Mouse (Mus musculus) limb, embryonic 10.5 days (tissue): ENCODE results near the gene Heatr1. TPM values are rescaled to one million over a fixed set of nuclear protein-coding genes. Genes with fewer than 3 reads are reported as not detected.
"Not testable (repeated sequence)": the region's sequence is repeated elsewhere in the genome, so short reads cannot be mapped to it uniquely, and the experiment has no call there.

ENCODE experiments used
- DNase-seq: peaks from one replicate; pipeline ENCODE4 v3.0.0-alpha.2; 2017; ENCODE audit warnings: low spot score
- H3K27ac ChIP-seq: fragments of 300-500 bp; sonication (generic); 2 replicates; pipeline ENCODE4 v1.5.1; 2016; ENCODE audit warnings: mild to moderate bottlenecking
- H3K27me3 ChIP-seq: fragments of 300-500 bp; sonication (generic); 2 replicates; pipeline ENCODE4 v1.6.1; 2016; ENCODE audit warnings: low read depth, mild to moderate bottlenecking; ENCODE audit not compliant: poor library complexity, severe bottlenecking
- H3K36me3 ChIP-seq: fragments of 300-500 bp; sonication (generic); 2 replicates; pipeline ENCODE4 v1.6.1; 2016; ENCODE audit warnings: mild to moderate bottlenecking, moderate library complexity
- H3K4me1 ChIP-seq: fragments of 300-500 bp; sonication (generic); 2 replicates; pipeline ENCODE4 v1.6.1; 2016
- H3K4me3 ChIP-seq: fragments of 300-500 bp; sonication (generic); 2 replicates; pipeline ENCODE4 v1.5.1; 2016; ENCODE audit warnings: mild to moderate bottlenecking, moderate library complexity
- H3K9me3 ChIP-seq: fragments of 300-500 bp; sonication (generic); replicated peaks from 2 replicates; pipeline ENCODE4 v1.6.1; 2016; ENCODE audit warnings: mild to moderate bottlenecking
- WGBS: fragments of 180-500 bp; shearing (Covaris S2); methylation state at CpG from one replicate; pipeline ENCODE4 v1.1.7; 2016; 5-methylcytosine and 5-hydroxymethylcytosine counted together
- polyA plus RNA-seq: library from polyadenylated mRNA; unstranded; fragments of >200 nt; fragmentation: Nextera tagmentation; extraction: Ambion mirVana; gene quantifications from 2 replicates; pipeline ENCODE4 v1.2.1, GENCODE M21; 2016

Heatr1 gene
- polyA plus RNA-seq, 1 experiment from 2014 or later, result 39.1 TPM

- peaks cover 9% of the 10 kb centered on the region; the same call in 1 of the 2 replicates for H3K4me1 ChIP-seq
- peak overlapping the region; percentile 70 for H3K27ac ChIP-seq
- H3K36me3 ChIP-seq, result no peaks in the 10 kb centered on the region
- peak; percentile 91 for DNase-seq
- H3K4me3 ChIP-seq, result peak overlapping the region; percentile 76
- no peaks in the 10 kb centered on the region for H3K27me3 ChIP-seq
- H3K9me3 ChIP-seq, result no peaks in the 10 kb centered on the region
- 2% methylated on average over 59 of the region's 59 CpGs for WGBS
Observed at GRCm38 (mm10) chr13:12460881-12461729, 66.3 kb downstream of the Heatr1 start.

DNA sequence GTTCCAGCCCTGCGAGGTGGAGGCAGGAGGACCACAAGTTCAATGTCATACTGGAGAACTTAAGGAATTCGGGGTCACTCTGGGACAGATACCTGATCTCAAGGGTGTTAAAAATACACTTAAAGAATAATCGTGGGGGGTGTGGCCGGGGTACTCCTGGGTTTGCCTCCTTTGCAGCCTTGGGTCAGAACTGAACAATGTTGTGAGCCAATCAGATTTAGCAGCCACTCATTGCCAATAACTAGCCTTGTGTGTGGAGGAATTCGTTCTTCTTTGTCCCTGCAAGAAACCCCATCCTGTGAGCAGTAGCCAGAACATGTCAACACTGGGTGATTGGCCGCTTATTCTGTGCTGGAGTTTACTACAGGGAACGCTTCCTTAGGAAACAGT, 66.9 kb downstream of the Heatr1 start:
- Histone ChIP-seq H3K4me3 (peak overlapping the region; percentile 76), H3K36me3 (no peaks in the 10 kb centered on the region), H3K4me1 (peaks cover 9% of the 10 kb centered on the region; the same call in 1 of the 2 replicates), H3K27ac (peak overlapping the region; percentile 70), H3K9me3 (no peaks in the 10 kb centered on the region), H3K27me3 (no peaks in the 10 kb centered on the region)
- DNase-seq, result no peak
- WGBS, result 5% methylated on average over 7 of the region's 7 CpGs

DNA sequence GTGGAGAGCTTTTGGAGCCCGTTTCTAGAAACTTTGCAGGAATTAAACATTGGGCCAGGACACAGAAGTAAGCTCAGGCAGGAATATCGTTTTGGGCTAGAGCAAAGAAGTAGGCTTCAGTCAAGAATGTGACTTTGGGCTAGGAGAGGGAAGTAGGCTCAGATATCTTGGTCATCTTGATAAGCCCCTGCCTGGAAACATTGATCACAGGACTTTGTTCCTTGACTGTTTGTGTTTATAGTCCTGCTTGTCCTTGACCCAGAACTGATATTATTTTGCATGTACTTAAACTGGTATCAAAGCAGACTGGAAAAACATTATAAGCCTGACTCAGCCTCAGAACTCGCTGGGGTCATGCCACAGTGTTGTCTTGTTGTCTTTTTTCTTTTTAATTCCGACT, 67.8 kb downstream of the Heatr1 start:
- 81% methylated on average over 4 of the region's 4 CpGs for WGBS
- Histone ChIP-seq H3K36me3 (no peaks in the 10 kb centered on the region), H3K27ac (no peak overlapping the region), H3K4me3 (no peak overlapping the region), H3K9me3 (no peaks in the 10 kb centered on the region), H3K4me1 (peaks cover 9% of the 10 kb centered on the region; the same call in 1 of the 2 replicates), H3K27me3 (no peaks in the 10 kb centered on the region)
- DNase-seq, result no peak

- not testable (repeated sequence) for H3K27ac ChIP-seq, H3K4me3 ChIP-seq, H3K9me3 ChIP-seq, H3K4me1 ChIP-seq, H3K27me3 ChIP-seq, H3K36me3 ChIP-seq, DNase-seq
- 80% methylated on average over 6 of the region's 6 CpGs for WGBS
Observed at GRCm38 (mm10) chr13:12464159-12464558, 69.3 kb downstream of the Heatr1 start.

GRCm38 (mm10) chr13:12464844-12465243, 70.0 kb downstream of the Heatr1 start, which contains the start of gene Lgals8:
TSS of gene Lgals8 (minus strand) at chr13:12464944.
- WGBS, result 90% methylated on average over 1 of the region's 1 CpGs
- peaks cover 9% of the 10 kb centered on the region; the same call in 1 of the 2 replicates for H3K4me1 ChIP-seq
- no peaks in the 10 kb centered on the region for H3K9me3 ChIP-seq
- H3K27me3 ChIP-seq, result no peaks in the 10 kb centered on the region
- H3K4me3 ChIP-seq, result no peak within 1 kb of the TSS
- H3K36me3 ChIP-seq, result no peaks in the 10 kb centered on the region
- DNase-seq, result no peak
- H3K27ac ChIP-seq, result no peak within 1 kb of the TSS

DNA sequence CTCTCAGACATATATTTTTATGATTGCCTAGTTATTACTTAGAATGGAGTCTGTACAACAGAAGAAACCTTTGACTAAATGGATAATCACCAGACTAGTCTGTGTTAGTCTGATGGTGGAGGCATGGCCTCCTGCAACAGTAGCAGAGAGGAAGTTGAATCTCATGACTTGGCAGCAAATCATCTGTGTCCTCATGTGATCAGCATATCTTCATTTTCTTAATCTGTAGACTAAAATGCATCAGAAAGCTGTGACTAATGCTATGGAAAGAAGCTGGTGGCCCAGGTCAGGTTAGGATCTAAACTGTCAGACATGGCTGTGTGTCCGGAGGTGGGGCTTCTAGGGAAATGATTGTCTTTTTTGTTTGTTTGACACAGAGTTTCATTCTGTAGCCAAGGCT, 73.7 kb downstream of the Heatr1 start:
- Histone ChIP-seq H3K4me1 (no peaks in the 10 kb centered on the region), H3K4me3 (no peak overlapping the region), H3K9me3 (no peaks in the 10 kb centered on the region), H3K27me3 (no peaks in the 10 kb centered on the region), H3K27ac (no peak overlapping the region), H3K36me3 (no peaks in the 10 kb centered on the region)
- WGBS, result 92% methylated on average over 1 of the region's 1 CpGs
- DNase-seq, result no peak

DNA sequence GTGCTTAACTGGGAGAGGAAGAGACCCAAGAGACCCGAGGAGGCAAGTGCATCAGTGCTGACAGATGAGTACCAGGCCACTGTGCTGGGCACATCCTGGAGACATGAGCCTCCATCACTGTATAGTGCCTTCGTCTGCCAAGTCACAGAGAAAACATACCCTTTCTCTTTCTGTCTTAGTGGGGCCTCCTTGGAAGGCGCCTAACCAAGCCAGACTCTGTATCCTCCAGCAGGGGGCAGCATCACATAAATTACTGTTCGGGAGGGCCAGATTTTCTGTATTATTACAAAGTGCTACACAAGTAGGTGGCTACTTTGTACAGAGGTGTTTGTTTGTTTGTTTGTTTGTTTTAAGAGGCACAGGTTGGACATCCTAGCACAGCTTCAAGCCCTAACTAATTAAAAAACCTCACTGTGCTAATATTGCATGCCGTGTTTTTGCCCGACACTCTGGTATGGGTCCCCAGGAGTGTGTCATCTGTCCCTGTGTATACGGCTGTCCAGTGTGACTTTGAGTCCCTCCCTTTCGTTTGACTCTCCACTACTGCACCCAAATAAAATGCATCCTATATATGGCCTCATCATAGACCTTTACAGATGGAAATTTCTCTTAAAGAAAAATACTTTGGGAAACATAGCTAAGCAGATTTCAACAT, 79.0 kb downstream of the Heatr1 start:
- 0 out of 2 replicates have a peak, but pooled peaks cover 2% of the 10 kb centered on the region for H3K4me1 ChIP-seq
- H3K9me3 ChIP-seq, result no peaks in the 10 kb centered on the region
- no peak overlapping the region for H3K4me3 ChIP-seq
- no peak overlapping the region for H3K27ac ChIP-seq
- 40% methylated on average over 8 of the region's 8 CpGs for WGBS
- no peaks in the 10 kb centered on the region for H3K27me3 ChIP-seq
- DNase-seq, result peak; percentile 84
- H3K36me3 ChIP-seq, result no peaks in the 10 kb centered on the region

- no peak for DNase-seq
- Histone ChIP-seq H3K36me3 (no peaks in the 10 kb centered on the region), H3K27me3 (no peaks in the 10 kb centered on the region), H3K9me3 (no peaks in the 10 kb centered on the region), H3K4me1 (0 out of 2 replicates have a peak, but pooled peaks cover 2% of the 10 kb centered on the region), H3K4me3 (no peak overlapping the region), H3K27ac (no peak overlapping the region)
- 93% methylated on average over 6 of the region's 6 CpGs for WGBS
Observed at GRCm38 (mm10) chr13:12475239-12475638, 80.4 kb downstream of the Heatr1 start.

DNA sequence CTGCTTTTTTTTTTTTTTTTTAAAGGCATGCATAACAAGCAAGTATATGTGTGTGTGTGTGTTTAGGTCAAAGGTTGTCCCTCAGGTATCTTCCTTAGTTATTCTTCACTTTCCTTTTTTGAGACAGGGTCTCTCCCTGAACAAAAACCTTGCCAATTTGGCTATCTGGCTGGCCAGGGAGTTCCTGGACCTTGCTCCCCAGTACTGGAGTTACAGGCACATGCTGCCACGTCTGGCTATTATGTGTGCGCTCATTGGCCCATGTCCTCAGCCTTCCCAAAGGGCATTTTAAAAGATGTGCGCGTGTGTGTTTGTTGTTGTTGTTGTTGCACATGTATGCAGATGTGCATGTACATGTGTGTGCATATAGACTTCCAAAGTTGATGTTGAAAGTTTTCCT, 82.1 kb downstream of the Heatr1 start:
- Histone ChIP-seq H3K4me1 (0 out of 2 replicates have a peak, but pooled peaks cover 2% of the 10 kb centered on the region), H3K4me3 (no peak overlapping the region), H3K36me3 (no peaks in the 10 kb centered on the region), H3K27me3 (no peaks in the 10 kb centered on the region), H3K27ac (no peak overlapping the region), H3K9me3 (no peaks in the 10 kb centered on the region)
- DNase-seq, result no peak
- 92% methylated on average over 4 of the region's 4 CpGs for WGBS

GRCm38 (mm10) chr13:12478301-12478700, 83.5 kb downstream of the Heatr1 start:
- H3K27ac ChIP-seq, result no peak overlapping the region
- no peak overlapping the region for H3K4me3 ChIP-seq
- H3K27me3 ChIP-seq, result no peaks in the 10 kb centered on the region
- no peak for DNase-seq
- no peaks in the 10 kb centered on the region for H3K36me3 ChIP-seq
- WGBS, result 84% methylated on average over 15 of the region's 15 CpGs
- 0 out of 2 replicates have a peak, but pooled peaks cover 2% of the 10 kb centered on the region for H3K4me1 ChIP-seq
- no peaks in the 10 kb centered on the region for H3K9me3 ChIP-seq

GRCm38 (mm10) chr13:12479802-12480201, 85.0 kb downstream of the Heatr1 start:
- H3K27ac ChIP-seq, result no peak overlapping the region
- H3K27me3 ChIP-seq, result no peaks in the 10 kb centered on the region
- no peak overlapping the region for H3K4me3 ChIP-seq
- H3K4me1 ChIP-seq, result 0 out of 2 replicates have a peak, but pooled peaks cover 2% of the 10 kb centered on the region
- no peaks in the 10 kb centered on the region for H3K36me3 ChIP-seq
- DNase-seq, result no peak
- 80% methylated on average over 6 of the region's 6 CpGs for WGBS
- H3K9me3 ChIP-seq, result no peaks in the 10 kb centered on the region

DNA sequence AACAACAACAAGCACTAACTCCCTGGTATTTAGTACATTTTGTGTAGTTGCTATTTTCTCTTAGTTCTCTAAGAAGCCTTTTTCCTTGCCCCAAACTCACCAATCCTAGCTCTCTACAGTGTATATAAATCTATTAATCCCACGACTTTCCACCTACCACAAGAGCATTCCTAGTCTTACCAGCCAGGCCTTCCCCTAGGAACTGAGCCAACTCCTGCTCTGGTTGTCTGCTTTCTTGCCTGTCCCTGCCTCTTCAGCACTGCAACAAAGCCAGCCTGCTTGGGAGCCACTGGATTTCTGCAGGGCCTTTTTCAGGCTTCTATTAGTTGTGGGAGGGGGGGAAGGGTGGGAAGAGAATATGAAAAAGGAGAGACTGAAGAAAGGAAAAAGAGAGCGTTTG, 90.4 kb downstream of the Heatr1 start:
- Histone ChIP-seq H3K4me3 (no peak overlapping the region), H3K9me3 (no peaks in the 10 kb centered on the region), H3K36me3 (no peaks in the 10 kb centered on the region), H3K27me3 (no peaks in the 10 kb centered on the region), H3K27ac (no peak overlapping the region), H3K4me1 (no peaks in the 10 kb centered on the region)
- no peak for DNase-seq
- 79% methylated on average over 2 of the region's 2 CpGs for WGBS

DNA sequence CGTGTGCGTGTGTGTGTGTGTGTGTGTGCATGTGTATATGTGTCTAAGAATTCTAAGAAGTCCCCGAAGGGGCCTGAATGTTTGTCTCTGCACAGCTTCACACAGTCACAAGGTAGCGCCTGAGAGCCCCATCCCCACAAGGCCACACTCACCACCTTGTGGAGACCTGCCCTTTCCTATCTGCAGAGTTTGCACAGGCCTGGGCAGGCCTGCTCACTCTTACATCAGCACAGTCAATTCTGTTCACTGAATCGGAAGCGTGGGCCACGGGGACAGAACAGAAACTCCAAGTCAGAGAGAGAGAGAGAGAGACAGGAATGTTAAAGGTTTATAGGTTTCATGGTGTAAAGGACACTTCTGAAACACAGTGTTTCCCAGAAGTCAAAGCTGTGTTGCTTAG, 90.8 kb downstream of the Heatr1 start:
- Histone ChIP-seq H3K27me3 (no peaks in the 10 kb centered on the region), H3K9me3 (no peaks in the 10 kb centered on the region), H3K4me1 (no peaks in the 10 kb centered on the region), H3K4me3 (no peak overlapping the region), H3K36me3 (no peaks in the 10 kb centered on the region), H3K27ac (no peak overlapping the region)
- DNase-seq, result no peak
- 77% methylated on average over 7 of the region's 7 CpGs for WGBS
